Mouse (Mus musculus) frontal cortex, postnatal 25 days (tissue): ENCODE data around the gene P2ry6.
A peak's percentile ranks its signal among the peaks of the same experiment; 100 is the strongest.

Experiments
- DNase-seq, 2 experiments: peaks; one replicate each; pipeline ENCODE4 v3.0.0; 2022; ENCODE audit warnings: low spot score in 2 of 2

Gene P2ry6

GRCm38 (mm10) chr7:100941169-100941568 lies 33.3 kb downstream of the P2ry6 start:
- no peak for DNase-seq

DNA sequence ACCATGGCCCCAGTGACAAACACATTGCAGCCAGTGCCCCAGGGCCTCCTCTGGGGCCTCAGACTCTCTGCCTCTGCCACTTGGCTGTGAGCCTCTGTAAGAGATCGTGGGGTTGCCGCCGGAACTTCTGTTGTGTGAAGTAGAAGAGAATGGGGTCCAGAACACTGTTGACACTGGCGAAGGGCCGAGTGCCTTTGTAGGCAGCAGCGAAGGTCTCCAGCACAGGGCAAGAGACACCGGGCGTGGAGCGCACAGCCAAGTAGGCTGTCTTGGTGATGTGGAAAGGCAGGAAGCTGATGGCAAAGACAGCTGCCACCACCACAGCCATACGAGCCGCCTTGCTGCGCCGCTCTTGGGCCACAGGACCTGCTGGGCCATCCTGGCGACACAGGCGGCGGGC lies 36.3 kb downstream of the P2ry6 start:
- DNase-seq = no peak

DNA sequence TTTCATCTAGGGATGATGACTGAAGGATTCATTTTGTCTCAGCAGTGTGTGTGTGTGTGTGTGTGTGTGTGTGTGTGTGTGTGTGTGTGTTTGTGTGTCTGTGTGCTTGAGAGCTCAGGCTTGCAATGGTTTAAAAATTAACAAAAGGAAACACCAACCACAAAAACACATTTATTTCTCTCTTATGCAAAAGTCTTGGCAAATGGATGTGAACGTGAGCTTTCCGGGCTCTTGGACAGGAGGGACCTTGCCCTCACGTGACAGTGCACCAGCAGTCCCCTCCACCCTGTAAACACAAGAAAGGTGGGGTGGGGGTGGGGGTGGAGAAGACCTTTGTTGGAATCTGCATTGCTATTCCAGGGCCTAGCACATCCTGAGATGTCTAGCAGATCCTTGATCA lies 37.0 kb downstream of the P2ry6 start:
- no peak for DNase-seq

- DNase-seq = no peak
Measured at GRCm38 (mm10) chr7:100933520-100933919, 40.9 kb downstream of the P2ry6 start.

DNA sequence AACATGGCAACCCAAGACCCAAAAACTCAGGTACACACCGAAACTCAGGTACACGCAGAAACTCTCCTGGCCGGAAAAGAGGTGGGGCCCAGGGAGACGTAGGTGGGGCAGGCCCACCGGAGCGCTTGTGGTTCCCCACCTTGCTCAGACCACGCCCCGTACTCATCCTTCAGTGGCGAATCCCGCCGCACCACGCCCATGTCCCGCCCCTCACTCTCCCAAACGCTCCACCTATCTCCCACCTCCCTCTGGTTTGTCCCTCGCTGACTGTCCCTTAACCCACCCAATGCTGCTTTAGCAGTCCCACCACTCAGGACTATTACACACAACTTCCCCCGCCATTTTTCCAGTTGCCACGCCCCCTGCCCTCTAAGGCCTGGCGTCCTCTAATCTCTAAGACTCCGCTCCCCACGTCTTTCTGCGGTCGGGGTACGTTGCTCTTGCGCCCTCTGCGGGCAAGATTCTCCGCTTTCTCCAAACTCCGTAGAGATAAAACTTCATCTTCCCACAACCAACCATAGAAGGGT lies 41.9 kb downstream of the P2ry6 start:
- DNase-seq = peak; percentile 65 to 69

- DNase-seq = no peak
Measured at GRCm38 (mm10) chr7:100931926-100932480, 42.4 kb downstream of the P2ry6 start, which contains the start of gene Arhgef17. Gene Arhgef17, minus strand, starts transcription at chr7:100932107.

GRCm38 (mm10) chr7:100931316-100931925 lies 43.0 kb downstream of the P2ry6 start:
- DNase-seq = no peak

DNA sequence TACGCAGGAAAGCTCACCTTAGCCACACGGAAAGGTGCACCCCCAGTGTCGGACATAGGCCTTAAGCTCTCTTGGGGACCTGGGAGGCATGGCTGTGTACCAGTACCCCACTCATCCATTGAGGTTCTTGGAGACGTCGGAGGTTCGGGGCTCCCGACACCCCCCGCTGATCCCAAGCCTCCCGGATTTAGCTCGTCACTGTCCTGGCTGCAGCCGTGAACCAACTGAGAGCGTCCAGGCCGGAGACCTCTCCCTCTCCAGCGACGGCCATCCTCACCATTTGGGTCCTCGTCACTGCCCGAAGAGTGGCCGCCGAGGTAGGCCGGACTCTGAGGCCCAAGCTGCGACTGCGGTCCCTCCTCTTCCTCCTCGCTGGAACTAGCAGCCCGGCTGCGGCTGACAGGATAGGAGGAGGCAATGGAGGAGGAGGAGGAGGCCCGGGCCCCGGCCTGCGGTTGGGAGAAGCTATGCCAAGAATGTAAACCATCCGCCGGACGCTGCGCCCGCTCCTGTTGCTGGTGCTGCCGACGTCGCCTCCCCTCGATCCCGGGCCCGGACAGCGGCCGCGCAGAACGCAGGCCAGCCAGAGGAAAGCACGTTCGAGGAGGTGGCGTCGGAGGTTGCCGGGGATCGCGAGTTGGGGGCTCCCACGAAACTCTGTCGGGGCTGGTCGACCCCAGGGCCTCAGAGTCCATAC lies 43.7 kb downstream of the P2ry6 start:
- no peak for DNase-seq

GRCm38 (mm10) chr7:100929639-100930303 lies 44.7 kb downstream of the P2ry6 start:
- DNase-seq = no peak

DNA sequence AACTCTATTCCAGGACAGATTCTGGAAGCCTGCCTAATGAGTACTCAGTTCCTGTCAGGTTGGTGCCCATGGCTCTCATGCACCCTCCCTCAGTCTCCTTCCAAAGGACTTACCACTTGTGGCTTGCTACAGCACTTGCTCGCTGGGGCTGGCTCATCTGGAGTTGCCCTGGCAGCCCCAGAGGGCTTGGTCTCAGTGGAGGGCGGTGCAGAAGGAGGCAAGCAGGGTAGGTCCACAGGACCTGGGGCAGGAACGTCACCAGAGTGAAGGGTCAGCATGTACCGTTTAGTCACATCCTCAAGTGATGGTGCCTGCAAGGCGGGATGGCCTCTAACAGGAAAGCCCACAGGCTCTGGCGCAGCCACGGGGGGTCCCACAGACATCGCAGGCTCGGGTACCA lies 46.0 kb downstream of the P2ry6 start:
- DNase-seq = no peak

DNA sequence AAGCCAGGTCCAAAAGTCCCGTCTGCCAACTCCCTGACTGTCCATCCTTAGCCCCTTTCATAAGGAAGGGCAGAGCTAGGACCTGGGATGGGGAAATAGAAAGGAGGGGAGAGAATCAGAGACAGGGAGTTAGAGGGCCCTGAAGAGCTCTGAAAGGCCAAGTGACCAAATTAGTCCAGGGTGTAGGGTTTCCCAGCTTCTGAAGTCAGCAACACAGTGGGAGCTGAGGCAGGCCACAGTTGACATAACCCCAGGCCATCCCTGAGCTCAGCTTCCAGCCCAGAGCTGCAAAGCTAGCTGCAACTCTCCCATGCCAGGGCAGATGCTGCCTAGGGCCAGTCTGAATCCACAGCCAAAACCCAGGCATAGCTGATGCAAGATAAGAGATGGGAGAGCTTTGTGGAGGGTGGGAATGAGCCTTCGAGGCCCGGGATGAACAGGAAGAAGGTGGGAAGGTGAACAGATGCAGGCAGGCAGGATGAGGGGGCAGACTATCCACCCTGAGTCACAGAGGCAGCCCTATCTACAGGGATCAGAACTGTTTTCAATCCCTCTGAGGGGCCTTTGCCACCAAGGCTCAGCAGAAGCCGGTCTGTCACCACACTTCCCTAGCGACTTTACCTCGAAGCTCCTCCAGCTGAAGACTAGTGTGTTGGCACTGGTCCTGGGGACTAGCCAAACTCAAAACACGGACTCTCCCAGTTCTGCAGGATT lies 47.0 kb downstream of the P2ry6 start:
- DNase-seq = no peak

DNA sequence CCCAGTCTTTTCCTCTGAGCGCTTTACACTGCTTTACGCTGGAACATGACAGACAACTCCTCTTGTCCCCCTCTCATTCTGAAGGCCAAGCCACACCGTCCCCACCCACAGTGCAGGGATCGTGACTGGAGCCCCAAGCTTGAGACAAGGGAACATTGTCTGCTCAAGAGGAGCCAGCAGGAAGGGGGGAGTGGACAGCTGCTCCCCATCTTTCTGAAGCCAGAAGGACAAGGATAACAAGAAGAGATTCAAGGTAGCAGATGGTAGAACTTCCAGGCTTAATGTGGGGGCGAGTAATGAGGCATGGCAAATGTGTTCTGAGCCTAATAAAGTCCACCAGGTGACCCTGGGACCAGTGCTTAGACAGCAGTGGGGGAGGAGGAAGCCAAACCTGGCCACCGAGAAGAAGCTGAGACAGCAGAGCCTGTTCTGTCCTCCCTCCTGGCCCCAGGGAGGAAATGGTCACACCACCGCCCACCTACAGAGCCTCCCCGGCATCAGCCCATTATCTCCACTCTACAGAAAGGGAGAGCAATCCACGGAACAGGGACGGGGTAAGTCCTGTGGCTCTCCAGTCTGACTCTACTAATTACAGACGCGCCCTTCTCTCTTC lies 48.0 kb downstream of the P2ry6 start:
- DNase-seq = no peak

- no peak for DNase-seq
Measured at GRCm38 (mm10) chr7:100924674-100925445, 49.6 kb downstream of the P2ry6 start.

DNA sequence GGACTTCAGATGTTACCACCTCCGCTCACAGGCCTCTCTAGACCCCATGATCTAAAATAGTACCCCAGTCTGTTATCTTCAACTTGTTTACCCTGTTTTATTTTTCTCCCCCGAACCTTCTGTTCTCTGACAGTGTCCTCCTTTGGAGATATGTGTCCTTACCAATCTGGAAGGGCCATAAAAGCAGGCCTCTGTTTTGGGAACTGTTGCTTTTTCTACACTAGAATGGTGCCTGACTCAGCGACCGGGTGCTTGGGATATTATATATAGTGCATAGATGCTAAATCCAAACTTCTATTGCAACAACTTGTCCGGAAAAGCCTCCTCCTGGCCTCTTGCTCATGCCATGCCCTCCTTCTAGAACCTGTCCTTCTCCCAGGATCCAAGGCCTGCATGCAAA lies 50.2 kb downstream of the P2ry6 start:
- DNase-seq = no peak

DNA sequence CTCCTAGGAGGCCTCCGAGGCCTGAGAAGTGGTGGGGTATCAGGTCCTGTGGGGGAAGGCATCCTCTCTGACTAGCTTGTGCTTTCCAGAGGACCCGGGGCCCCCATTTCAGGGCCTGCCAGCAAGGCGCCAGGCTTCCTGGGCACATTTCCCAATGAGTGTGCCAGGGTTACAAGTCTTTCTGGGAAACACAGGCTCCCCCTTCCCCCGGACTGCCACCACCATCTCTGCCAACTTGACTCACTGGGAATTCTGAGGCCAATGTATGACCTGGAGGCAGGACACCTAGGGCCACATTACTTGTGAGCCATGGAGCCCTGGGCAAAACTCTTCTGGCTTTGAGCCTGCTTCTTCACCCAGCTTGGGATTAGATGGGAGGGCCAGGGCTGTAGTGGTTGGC lies 51.5 kb downstream of the P2ry6 start:
- no peak for DNase-seq

DNA sequence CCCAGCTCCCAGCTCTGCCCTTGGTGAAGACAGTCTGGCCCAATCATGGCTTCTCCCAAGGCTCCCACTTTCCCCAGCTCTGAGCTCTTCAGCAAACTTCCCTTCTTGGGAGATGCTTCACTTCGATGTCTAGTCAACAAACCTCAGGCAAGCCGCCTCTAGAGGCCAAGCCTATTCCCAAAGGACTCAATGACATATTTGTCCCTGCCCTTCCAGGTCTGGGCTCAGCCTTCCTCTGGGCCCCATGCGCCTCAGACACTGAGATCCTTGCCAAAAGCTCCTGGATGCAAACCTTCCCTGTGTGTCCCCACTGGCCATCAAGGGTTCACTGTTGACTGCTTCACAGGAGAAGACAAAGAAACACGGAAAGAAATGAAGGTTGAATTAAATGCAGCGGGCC lies 53.2 kb downstream of the P2ry6 start:
- no peak for DNase-seq

DNA sequence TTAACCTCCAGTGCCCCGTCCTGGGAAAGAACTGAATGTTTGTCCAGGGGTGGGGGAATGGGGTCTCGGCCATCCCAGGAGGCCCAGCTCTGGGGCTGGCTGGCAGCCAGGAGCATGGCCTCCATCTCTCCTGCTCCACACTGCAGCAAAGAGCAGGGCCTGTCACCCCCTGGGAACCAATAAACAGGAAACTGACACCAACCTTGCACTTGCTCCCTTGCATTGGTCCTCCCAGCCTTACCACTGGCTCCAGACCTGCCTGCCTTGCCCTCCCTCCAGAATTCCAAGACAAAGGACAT lies 54.7 kb downstream of the P2ry6 start:
- DNase-seq = no peak

- no peak for DNase-seq
Measured at GRCm38 (mm10) chr7:100919006-100919808, 55.2 kb downstream of the P2ry6 start.

DNA sequence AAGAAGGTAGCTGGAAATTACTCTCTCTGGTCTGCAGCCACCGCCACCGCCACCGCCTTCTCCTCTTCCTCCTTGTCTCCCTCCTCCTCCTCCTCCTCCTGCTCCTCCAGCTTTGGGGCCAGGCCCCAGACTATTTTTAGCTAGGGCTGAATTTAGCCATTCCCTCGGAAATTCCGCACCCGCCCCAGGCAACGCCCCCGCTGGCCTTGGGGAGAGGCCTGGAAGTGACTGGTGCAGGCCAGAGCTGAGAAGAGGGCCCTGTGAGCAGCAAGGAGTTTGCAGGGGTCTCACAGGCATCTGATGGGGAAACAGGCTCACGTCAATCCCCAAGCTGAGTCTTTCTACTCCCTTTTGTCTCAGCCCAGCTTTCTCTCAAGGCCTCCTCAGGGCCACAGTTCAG lies 56.3 kb downstream of the P2ry6 start:
- DNase-seq = no peak

DNA sequence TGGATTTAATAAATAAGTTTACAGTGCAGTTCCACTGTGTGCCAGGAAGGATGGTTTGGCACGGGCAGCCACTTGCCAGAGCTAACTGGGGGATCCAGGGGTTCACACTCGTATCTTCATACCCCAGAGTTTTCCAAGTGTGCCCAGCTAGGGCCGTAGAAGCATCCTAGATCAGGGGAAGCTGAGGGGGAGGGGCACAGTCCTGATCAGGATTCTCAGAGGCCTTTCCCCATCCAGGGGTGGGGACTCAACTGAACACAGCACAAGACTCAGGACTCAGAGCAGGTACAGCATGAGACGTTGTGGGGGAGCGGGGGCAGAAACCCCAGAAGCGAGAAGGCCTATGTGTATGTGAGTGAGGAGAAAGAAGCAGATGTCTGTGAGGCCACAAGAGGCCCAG lies 56.7 kb downstream of the P2ry6 start:
- no peak for DNase-seq
